24 mouse cellular contexts compared by ENCODE assay signal in the genomic region with DNA sequence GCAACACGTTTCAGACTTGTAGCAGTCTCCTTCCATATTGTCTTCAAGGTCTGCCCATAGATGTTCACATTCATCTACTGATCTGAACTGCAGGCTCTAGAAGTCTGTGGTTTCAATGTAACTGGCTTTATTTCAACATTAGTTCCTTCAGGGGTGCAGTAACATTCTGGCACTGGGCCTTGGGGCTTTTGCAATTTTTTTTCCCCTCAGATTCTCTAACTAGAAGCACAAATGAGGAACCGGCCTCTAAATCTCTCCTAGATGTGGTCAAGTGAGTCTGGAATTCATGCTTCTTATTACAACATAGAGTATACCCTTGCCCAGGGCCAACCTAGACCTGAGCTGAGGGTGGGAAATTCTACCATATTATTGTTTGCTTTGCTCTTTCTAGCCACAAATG. TPM values are rescaled to one million over a fixed set of nuclear protein-coding genes. Genes with fewer than 3 reads are reported as not detected.
A peak's percentile ranks its signal among the peaks of the same experiment; 100 is the strongest.
DNase-seq lines count a peak whose midpoint lies in the region; ATAC-seq and TF ChIP-seq lines count a peak whose summit lies in the region.
"Had no signal": no experiment of that assay in that cellular context is flagged by ENCODE, and none has a peak within 500 bp of the region (broad histone marks: within the 10 kb centered on the region; RNA-seq: fewer than 3 reads in every experiment).

No protein-coding gene starts in this region.

- no peak overlapping the region for H3K27ac ChIP-seq in heart, embryonic 11.5 days (ENCODE audit: low read depth, low read length)
- peak overlapping the region; percentile 55 for H3K27ac ChIP-seq in macrophage
- no peak overlapping the region for H3K27ac ChIP-seq in thymus, adult 2 months (ENCODE audit: control insufficient read depth, insufficient read depth, low read length)
- H3K27ac ChIP-seq in stomach, postnatal 0 days (replicated peaks) = no peak overlapping the region
- H3K27ac ChIP-seq: embryonic facial prominence, embryonic 15.5 days; forebrain, embryonic 10.5 days; heart, embryonic 15.5 days; hindbrain, embryonic 10.5 days; layer of hippocampus, adult 2 months; limb, embryonic 12.5 days; liver, embryonic 13.5 days; midbrain, embryonic 13.5 days had no signal

- DNase-seq in heart, adult 9 months (ENCODE audit: low spot score in 2 of 2) = peak; percentile 19 to 38
- DNase-seq in 416B (ENCODE audit: low read depth) = peak; percentile 88
- DNase-seq in thymus, adult 2 months = no peak
- no peak for DNase-seq in adrenal gland, adult 8-10 months
- no peak for DNase-seq in stomach, postnatal 0 days (ENCODE audit: low spot score)
- DNase-seq: adrenal gland, postnatal 25 days; B cell, adult 2 months; cerebellum, adult 11-12 months; cerebellum, postnatal 25 days; forebrain, postnatal 0 days; kidney, adult 18-20 months; kidney, postnatal 10 days; liver, embryonic 13.5 days; right cerebral cortex, postnatal 4 days had no signal

- WGBS in heart, embryonic 11.5 days (ENCODE audit: insufficient replicate concordance) = 77% methylated on average over 2 of the region's 2 CpGs
- 5% methylated on average over 2 of the region's 2 CpGs for WGBS in macrophage (ENCODE audit: missing documents)
- 74% methylated on average over 2 of the region's 2 CpGs for WGBS in thymus, adult 2 months
- WGBS in stomach, postnatal 0 days = 85% methylated on average over 2 of the region's 2 CpGs

- H3K4me3 ChIP-seq in heart, embryonic 11.5 days (ENCODE audit: low read depth, low read length) = no peak overlapping the region
- no peak overlapping the region for H3K4me3 ChIP-seq in macrophage (ENCODE audit: inconsistent target)
- no peak overlapping the region for H3K4me3 ChIP-seq in thymus, adult 2 months (ENCODE audit: control insufficient read depth, insufficient read depth, low read length)
- H3K4me3 ChIP-seq in stomach, postnatal 0 days (ENCODE audit: low read depth, low read length) = no peak overlapping the region
- H3K4me3 ChIP-seq: embryonic facial prominence, embryonic 15.5 days; forebrain, embryonic 10.5 days; heart, embryonic 15.5 days; hindbrain, embryonic 10.5 days; layer of hippocampus, adult 2 months; limb, embryonic 12.5 days; liver, embryonic 13.5 days; midbrain, embryonic 13.5 days had no signal

- H3K4me1 ChIP-seq in heart, embryonic 11.5 days (ENCODE audit: control insufficient read depth, insufficient read depth, low read length) = no peaks in the 10 kb centered on the region
- H3K4me1 ChIP-seq in thymus, adult 2 months (replicated peaks; ENCODE audit: control insufficient read depth, insufficient read depth, low read length) = peaks cover 15% of the 10 kb centered on the region
- no peaks in the 10 kb centered on the region for H3K4me1 ChIP-seq in stomach, postnatal 0 days (replicated peaks; ENCODE audit: control insufficient read depth, insufficient read depth)
- H3K4me1 ChIP-seq: embryonic facial prominence, embryonic 15.5 days; forebrain, embryonic 10.5 days; heart, embryonic 15.5 days; hindbrain, embryonic 10.5 days; limb, embryonic 12.5 days; liver, embryonic 13.5 days; midbrain, embryonic 13.5 days had no signal

- no peak overlapping the region for H3K4me2 ChIP-seq in heart, embryonic 11.5 days
- H3K4me2 ChIP-seq in stomach, postnatal 0 days (replicated peaks; ENCODE audit: low read depth) = no peak overlapping the region
- H3K4me2 ChIP-seq: embryonic facial prominence, embryonic 15.5 days; heart, embryonic 15.5 days; limb, embryonic 12.5 days; liver, embryonic 13.5 days; midbrain, embryonic 13.5 days had no signal

- no peaks in the 10 kb centered on the region for H3K9me3 ChIP-seq in heart, embryonic 11.5 days (replicated peaks; ENCODE audit: control insufficient read depth, low read length)
- no peaks in the 10 kb centered on the region for H3K9me3 ChIP-seq in stomach, postnatal 0 days (ENCODE audit: control insufficient read depth, low read length)
- H3K9me3 ChIP-seq: embryonic facial prominence, embryonic 15.5 days; forebrain, embryonic 10.5 days; heart, embryonic 15.5 days; hindbrain, embryonic 10.5 days; limb, embryonic 12.5 days; liver, embryonic 13.5 days; midbrain, embryonic 13.5 days had no signal

- TF ChIP-seq POLR2A in thymus, adult 2 months (IDR thresholded peaks at IDR 0.05; ENCODE audit: control insufficient read depth, extremely low read depth, insufficient read depth, low read length, poor library complexity) = no peak

- no peaks in the 10 kb centered on the region for H3K27me3 ChIP-seq in heart, embryonic 11.5 days (ENCODE audit: control insufficient read depth, insufficient read depth, low read length)
- H3K27me3 ChIP-seq in thymus, adult 2 months (ENCODE audit: control insufficient read depth, insufficient read depth, low read length) = no peaks in the 10 kb centered on the region
- H3K27me3 ChIP-seq in stomach, postnatal 0 days (ENCODE audit: control insufficient read depth, insufficient read depth, low read length) = no peaks in the 10 kb centered on the region
- H3K27me3 ChIP-seq: embryonic facial prominence, embryonic 15.5 days; heart, embryonic 15.5 days; limb, embryonic 12.5 days; liver, embryonic 13.5 days; midbrain, embryonic 13.5 days had no signal

- no peak overlapping the region for H3K9ac ChIP-seq in heart, embryonic 11.5 days (ENCODE audit: low read depth, low read length)
- H3K9ac ChIP-seq in stomach, postnatal 0 days (ENCODE audit: low read length) = no peak overlapping the region
- H3K9ac ChIP-seq: embryonic facial prominence, embryonic 15.5 days; forebrain, postnatal 0 days; heart, embryonic 15.5 days; limb, embryonic 12.5 days; liver, embryonic 13.5 days; midbrain, embryonic 13.5 days had no signal

- TF ChIP-seq EP300 in stomach, postnatal 0 days (optimal IDR thresholded peaks at IDR 0.05) = no peak

- ATAC-seq in heart, embryonic 11.5 days (replicated peaks; ENCODE audit: insufficient number of reproducible peaks, low FRiP score, low TSS enrichment) = no peak
- ATAC-seq in common myeloid progenitor, adult 5-6 weeks (replicated peaks; ENCODE audit: low read depth, poor library complexity, severe bottlenecking) = peak; percentile 93
- ATAC-seq in stomach, postnatal 0 days (ENCODE audit: low FRiP score, low TSS enrichment) = no peak
- ATAC-seq: forebrain, postnatal 0 days; midbrain, embryonic 13.5 days had no signal

- no peaks in the 10 kb centered on the region for H3K79me2 ChIP-seq in macrophage (ENCODE audit: inconsistent target)

- no peak for TF ChIP-seq CTCF in thymus, adult 2 months (IDR thresholded peaks at IDR 0.05; ENCODE audit: borderline replicate concordance, control insufficient read depth, extremely low read depth, insufficient read depth, low read length, poor library complexity)
- TF ChIP-seq CTCF in stomach, postnatal 0 days (IDR thresholded peaks at IDR 0.05; ENCODE audit: low read depth) = no peak

- no peaks in the 10 kb centered on the region for H3K36me3 ChIP-seq in heart, embryonic 11.5 days (ENCODE audit: control insufficient read depth, insufficient read depth, low read length)
- H3K36me3 ChIP-seq in macrophage (ENCODE audit: inconsistent target) = no peaks in the 10 kb centered on the region
- H3K36me3 ChIP-seq in thymus, adult 2 months (ENCODE audit: control insufficient read depth, insufficient read depth, low read length) = no peaks in the 10 kb centered on the region
- H3K36me3 ChIP-seq in stomach, postnatal 0 days (ENCODE audit: control insufficient read depth, insufficient read depth, low read length) = no peaks in the 10 kb centered on the region
- H3K36me3 ChIP-seq: embryonic facial prominence, embryonic 15.5 days; forebrain, embryonic 10.5 days; heart, embryonic 15.5 days; hindbrain, embryonic 10.5 days; limb, embryonic 12.5 days; liver, embryonic 13.5 days; midbrain, embryonic 13.5 days had no signal

RNA-seq across cellular contexts. Expression of a gene that starts 8.5 kb away (rescaled TPM):
- 22.1 and 22.9 TPM in 2 replicates for polyA plus RNA-seq in heart, embryonic 11.5 days (2014; fragmentation: Nextera tagmentation; extraction: Ambion mirVana)
- 14.7 and 14.8 TPM in 2 replicates for total RNA-seq in common myeloid progenitor, adult 5-6 weeks (2017)
- total RNA-seq in macrophage (2018; cell fraction: chromatin; rRNA removed) = 10 to 100 TPM in 25 of 26 experiments, 1 to 10 TPM in 1; 7.3 to 55.5 (median 28.3) TPM
- 100 to 1,000 TPM; 125 to 174 (median 149) TPM for total RNA-seq in macrophage (2018; cell fraction: cytosol; rRNA removed)
- total RNA-seq in macrophage (2018; cell fraction: nucleus; rRNA removed) = 100 to 1,000 TPM in 4 of 26 experiments, 10 to 100 TPM in 22; 40.3 to 121 (median 76.1) TPM
- 131 to 142 TPM (median 142 TPM) in 3 replicates for polyA plus RNA-seq in macrophage (2018)
- 322 and 334 TPM in 2 replicates for polyA plus RNA-seq in thymus, adult 2 months (2012; rRNA removed)
- 10 to 100 TPM; 18.8 to 34.0 (median 25.4) TPM for total RNA-seq in adrenal gland, adult 8-10 months (2022)
- polyA plus RNA-seq in stomach, postnatal 0 days (2015; fragmentation: Nextera tagmentation; extraction: Ambion mirVana) = 61.2 and 62.6 TPM in 2 replicates

Comparison
In these comparisons a context has a peak if more than half of its experiments do, and no peak if none do; other contexts are left out.
1. DNase-seq: peak in heart, adult 9 months (2 of 2) and 416B (single experiment); none in thymus, adult 2 months (single experiment), adrenal gland, adult 8-10 months (single experiment) and stomach, postnatal 0 days (single experiment).